Mouse (Mus musculus): ENCODE data around the gene Gemin6.
"Not testable (repeated sequence)": the region's sequence is repeated elsewhere in the genome, so short reads cannot be mapped to it uniquely, and the experiment has no call there.

Gemin6 gene

DNA sequence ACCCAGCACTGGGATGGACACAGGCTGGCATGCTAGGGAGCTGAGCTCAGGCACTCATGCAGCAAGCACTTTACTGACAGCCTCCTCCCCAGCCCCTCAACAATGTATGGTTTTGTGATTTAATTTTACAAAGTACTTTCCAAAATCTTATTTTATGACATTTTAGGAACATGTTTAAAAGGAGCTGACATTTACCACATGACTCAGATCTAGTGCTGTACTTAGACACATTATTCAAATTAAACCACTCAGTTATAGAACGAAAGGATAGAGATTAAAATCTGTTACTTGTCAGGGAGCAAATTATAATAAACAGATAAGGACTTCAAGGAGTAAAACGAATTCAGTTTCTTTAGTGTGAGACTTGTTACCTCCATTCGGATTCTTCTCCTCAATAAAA, 11.2 kb downstream of the Gemin6 start:
- DNase-seq = no peak

DNA sequence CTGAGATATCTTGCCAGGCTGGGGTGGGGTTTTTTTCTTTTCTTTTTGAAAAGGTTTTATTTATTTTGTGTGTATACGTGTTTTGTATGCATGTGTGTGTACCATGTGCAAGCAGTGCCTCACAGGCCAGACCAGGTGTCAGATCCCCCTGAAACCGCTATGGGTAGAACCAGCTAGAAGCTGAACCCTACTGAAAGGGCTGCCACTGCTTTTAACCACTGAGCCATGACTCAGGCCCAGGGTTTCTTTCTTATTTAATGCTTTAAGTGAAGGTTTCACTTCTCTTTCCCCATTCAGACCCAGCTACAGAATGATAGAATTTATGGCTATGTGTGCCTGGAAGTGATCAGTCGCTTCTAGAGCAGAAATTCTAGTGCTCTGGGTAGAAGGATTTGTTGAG, 12.6 kb downstream of the Gemin6 start:
- no peak for DNase-seq

DNA sequence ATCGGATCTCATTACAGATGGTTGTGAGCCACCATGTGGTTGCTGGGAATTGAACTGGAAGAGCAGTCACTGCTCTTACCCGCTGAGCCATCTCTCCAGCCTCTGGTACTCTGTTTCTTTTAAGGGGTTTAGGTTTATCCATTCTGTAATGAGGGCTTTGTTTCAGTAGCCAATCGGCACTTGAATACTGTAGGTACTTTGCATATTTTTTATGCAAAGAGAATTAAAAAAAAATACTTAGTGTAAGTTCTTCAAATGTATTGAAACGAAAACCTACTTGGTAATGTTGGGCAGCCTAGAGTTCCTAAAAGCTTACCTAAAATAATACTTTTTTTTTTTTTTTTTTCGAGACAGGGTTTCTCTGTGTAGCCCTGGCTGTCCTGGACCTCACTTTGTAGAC, 13.2 kb downstream of the Gemin6 start:
- DNase-seq = no peak

DNA sequence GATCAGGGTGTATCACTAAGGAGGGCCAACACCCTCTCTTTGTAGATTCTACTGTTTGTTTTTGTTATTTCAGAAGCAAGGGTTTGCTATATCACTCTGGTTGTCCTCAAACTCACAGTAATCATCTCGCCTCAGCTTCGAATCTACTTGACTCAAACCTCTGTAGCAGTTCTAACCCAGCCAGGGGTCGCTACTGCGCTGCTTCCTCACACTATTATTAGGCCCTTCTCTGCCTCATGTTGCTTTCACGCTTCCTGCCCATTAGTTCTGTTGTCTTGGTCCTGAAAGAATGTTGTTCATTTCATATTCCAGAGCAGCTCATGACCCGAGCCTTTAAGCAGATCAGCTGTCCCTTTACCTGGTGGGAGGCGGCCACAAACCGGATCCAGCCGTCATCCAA, 17.4 kb downstream of the Gemin6 start:
- no peak for DNase-seq

DNA sequence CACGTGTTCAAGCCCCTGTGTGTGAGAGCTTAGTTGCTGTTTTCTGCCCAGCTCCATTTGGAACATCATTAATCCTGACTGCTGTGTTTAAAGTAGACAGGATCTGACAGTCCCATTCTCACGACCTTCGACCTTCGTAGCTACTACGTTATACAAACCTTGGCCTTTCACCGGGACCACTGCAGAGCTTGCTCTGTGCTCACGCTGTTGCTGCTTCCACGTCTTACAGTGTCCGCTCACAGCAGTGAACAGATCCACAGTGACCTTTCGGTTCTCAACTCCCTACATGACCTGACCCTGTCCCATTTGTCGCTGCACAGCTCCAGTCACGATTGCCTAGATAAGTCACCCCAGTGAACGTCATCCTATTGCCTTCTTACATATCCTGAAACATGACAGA, 18.9 kb downstream of the Gemin6 start:
- no peak for DNase-seq

DNA sequence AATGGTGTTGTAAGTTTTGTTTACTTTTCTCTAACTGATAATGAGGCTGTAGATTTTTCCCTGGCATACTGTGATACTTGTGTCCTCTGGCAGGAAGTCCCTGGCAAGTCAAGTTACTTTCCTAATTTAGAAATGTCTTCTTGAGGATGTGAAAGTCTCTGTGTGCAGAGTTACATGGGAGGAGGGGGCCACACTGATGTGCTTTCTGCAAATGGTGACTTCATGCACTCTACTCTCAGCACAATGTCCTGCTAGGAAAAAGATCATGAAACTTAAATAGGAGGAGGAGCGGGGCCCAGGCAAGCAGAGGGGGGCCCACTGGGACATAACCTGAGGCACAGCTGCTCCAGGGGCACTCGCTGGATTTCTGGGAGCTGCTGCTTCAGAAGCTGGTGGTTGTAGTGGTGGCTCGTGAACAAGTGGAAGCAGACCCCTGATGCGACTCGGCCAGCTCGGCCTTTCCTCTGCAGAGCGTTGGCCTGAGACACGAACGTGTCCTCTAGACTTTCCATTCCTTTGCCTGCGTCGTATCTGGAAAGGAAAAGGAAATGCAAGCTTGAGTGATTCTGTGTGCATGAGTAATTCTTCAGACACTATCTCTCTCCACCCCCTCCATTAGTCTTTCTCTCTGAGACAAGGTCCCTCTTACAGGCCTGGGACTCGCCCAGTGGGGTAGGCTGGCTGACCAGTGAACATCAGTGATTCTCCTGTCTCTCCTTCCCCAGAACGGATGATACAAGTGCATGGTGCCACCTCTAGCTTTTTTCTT, 28.7 kb downstream of the Gemin6 start:
- no peak for DNase-seq

DNA sequence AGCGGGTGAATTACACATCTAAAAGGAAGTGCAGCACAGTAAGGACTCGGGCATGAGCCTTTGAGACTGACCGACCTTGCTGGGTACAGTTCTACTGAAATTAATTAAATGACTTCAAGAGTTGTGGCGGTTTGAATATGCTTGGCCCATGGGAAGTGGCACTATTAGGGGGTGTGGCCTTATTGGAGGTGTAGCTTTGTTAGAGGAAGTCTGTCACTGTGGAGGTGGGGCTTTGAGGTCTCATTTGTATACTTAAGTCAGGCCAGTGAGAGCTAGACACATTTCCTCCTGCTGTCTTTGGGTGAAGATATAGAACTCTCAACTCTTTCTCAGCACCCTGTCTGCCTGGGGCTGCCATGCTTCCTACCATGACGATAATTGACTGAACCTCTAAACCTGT, 30.2 kb downstream of the Gemin6 start:
- no peak for DNase-seq

DNA sequence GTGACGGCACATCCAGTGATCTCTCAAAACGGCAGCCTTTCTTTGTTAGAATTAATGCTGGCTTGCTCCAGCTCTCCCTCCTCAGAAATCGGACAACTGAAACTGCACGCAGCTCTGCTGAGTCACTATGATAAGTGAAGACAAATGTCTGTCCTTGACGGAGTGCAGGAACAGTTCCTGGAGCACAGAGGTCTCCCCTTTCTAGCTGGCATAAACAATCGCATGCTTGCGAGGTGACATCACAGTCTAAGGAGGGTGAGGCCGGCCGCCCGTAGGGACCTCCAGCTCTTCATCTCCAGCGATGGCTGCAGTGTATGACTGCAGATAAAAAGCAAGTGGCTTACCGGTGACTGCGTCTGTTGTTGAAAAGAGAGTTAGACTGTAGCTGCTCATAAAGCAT, 31.0 kb downstream of the Gemin6 start:
- DNase-seq = no peak

DNA sequence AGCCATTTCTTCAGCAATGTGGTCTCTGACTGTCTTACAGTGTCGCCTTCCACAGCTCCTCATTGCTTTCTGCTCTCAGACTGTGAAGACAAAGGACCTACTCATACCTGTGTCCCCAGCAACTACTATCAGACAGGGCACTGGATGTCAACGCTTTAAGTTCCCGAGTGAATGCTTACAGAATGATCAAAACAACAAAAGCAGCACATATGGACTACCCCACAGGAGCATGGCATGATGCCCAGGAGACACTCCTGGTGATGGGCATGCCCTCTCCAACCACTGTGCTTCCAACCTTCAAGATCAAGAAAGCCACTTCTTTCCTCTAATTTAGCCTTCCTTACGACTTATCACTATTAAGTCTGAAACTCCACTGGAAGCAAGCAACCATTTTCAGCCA, 42.8 kb downstream of the Gemin6 start:
- no peak for DNase-seq

DNA sequence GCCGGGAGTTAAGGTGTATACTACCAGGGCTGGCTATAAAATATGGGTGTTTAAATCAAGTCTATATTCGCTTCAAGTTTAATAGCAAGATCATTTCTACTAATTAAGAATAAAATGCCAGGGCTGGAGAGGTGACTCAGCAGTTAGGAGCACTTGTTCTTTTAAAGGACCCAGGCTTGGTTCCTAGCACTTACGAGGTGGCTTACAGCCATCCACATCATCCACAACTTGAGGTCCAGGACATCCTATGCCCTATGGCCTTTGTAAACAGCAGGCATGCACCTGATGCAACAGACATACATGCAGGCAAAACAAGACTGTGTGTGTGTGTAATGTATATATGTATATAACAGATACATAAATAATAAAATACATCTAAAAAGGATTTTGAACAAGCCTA, 43.9 kb downstream of the Gemin6 start:
- DNase-seq = no peak

DNA sequence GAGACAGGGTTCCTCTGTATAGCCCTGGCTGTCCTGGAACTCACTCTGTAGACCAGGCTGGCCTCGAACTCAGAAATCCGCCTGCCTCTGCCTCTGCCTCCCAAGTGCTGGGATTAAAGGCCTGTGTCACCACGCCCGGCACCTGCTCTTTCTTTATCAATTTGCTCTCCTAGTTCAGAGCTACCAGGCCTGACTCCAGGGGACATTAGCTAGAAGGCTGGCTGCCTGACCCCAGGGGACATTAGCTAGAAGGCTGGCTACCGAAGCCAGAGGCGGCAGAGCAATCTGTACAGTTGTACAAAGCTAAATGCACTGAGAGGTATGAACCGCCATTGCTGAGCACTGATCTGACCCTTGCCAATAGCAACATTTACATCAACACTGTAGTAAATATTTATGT, 46.4 kb downstream of the Gemin6 start:
- DNase-seq = not testable (repeated sequence)

Data from right cerebral cortex, postnatal 4 days (tissue).